25 mouse cellular contexts compared by ENCODE assay signal in the genomic region with DNA sequence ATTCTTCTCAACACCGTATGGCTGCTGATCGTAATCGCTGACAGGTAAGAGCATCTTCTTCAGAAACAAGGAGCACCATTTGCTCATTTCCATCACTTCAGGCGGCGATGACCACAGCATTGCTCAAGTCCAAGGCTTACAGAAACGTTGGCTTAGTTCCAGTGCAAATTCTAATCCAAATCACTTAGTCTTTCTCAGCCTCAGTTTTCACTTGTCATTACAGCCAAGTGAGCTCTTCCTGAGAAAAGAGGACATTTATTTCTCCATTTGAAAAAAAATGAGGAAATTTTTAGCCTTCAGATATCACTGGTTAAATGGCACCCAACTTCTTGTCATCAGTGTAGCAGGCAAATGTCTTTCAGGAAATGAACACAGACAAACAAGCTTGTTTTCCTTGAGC.
DNase-seq lines count a peak whose midpoint lies in the region; ATAC-seq lines count a peak whose summit lies in the region.
"Had no signal": no experiment of that assay in that cellular context is flagged by ENCODE, and none has a peak within 500 bp of the region (broad histone marks: within the 10 kb centered on the region; RNA-seq: fewer than 3 reads in every experiment).

No protein-coding gene starts in this region.

- WGBS in lung, embryonic 16.5 days, result 79% methylated on average over 6 of the region's 6 CpGs
- WGBS in heart, embryonic 12.5 days, result 86% methylated on average over 6 of the region's 6 CpGs

- DNase-seq in lung, postnatal 14 days, result no peak
- peak; percentile 19 for DNase-seq in lung, postnatal 10 days
- DNase-seq in lung, postnatal 36 days, result peak; percentile 26
- DNase-seq: adrenal gland, postnatal 10 days; adrenal gland, postnatal 36 days; cerebellum, adult 18-20 months; cerebellum, adult 9-10 months; cerebellum, postnatal 14 days; gastrocnemius, adult 2 months; gastrocnemius, postnatal 14 days; heart, adult 11 months; heart, postnatal 10 days; heart, postnatal 36 days had no signal

- H3K4me2 ChIP-seq in lung, embryonic 16.5 days (ENCODE audit: low read depth, low read length), result no peak overlapping the region
- H3K4me2 ChIP-seq in heart, embryonic 12.5 days, result no peak overlapping the region
- H3K4me2 ChIP-seq: forebrain, embryonic 13.5 days; heart, embryonic 11.5 days; heart, embryonic 15.5 days; hindbrain, embryonic 13.5 days had no signal

- H3K27me3 ChIP-seq in lung, embryonic 16.5 days (ENCODE audit: control insufficient read depth, insufficient read depth, low read depth, low read length), result no peaks in the 10 kb centered on the region
- no peaks in the 10 kb centered on the region for H3K27me3 ChIP-seq in heart, embryonic 12.5 days (replicated peaks)
- H3K27me3 ChIP-seq: forebrain, embryonic 13.5 days; heart, embryonic 15.5 days; hindbrain, embryonic 13.5 days had no signal

- H3K9me3 ChIP-seq in lung, embryonic 16.5 days (ENCODE audit: control insufficient read depth, low read length), result no peaks in the 10 kb centered on the region
- no peaks in the 10 kb centered on the region for H3K9me3 ChIP-seq in heart, embryonic 12.5 days (replicated peaks)
- H3K9me3 ChIP-seq: forebrain, embryonic 10.5 days; forebrain, embryonic 13.5 days; heart, embryonic 15.5 days; hindbrain, embryonic 10.5 days; hindbrain, embryonic 13.5 days had no signal

- no peak overlapping the region for H3K27ac ChIP-seq in lung, embryonic 16.5 days (ENCODE audit: low read length)
- H3K27ac ChIP-seq in heart, embryonic 12.5 days (ENCODE audit: poor library complexity, severe bottlenecking), result no peak overlapping the region
- H3K27ac ChIP-seq: forebrain, embryonic 10.5 days; forebrain, embryonic 13.5 days; gastrocnemius, adult 2 months; heart, embryonic 15.5 days; hindbrain, embryonic 10.5 days; hindbrain, embryonic 13.5 days had no signal

- peak; percentile 41 for ATAC-seq in lung, embryonic 16.5 days (ENCODE audit: low read depth)
- no peak for ATAC-seq in heart, embryonic 12.5 days (ENCODE audit: insufficient number of reproducible peaks, low FRiP score)
- no peak for ATAC-seq in megakaryocyte, adult 5-6 weeks (ENCODE audit: poor library complexity, severe bottlenecking)
- ATAC-seq: CD4-positive, CD25-positive, alpha-beta regulatory T cell, adult 4 months; forebrain, embryonic 13.5 days; forebrain, embryonic 16.5 days; hindbrain, embryonic 16.5 days had no signal

- no peaks in the 10 kb centered on the region for H3K36me3 ChIP-seq in lung, embryonic 16.5 days (ENCODE audit: control insufficient read depth, insufficient read depth, low read length)
- H3K36me3 ChIP-seq in heart, embryonic 12.5 days, result no peaks in the 10 kb centered on the region
- H3K36me3 ChIP-seq: forebrain, embryonic 10.5 days; heart, embryonic 15.5 days; hindbrain, embryonic 10.5 days; hindbrain, embryonic 13.5 days had no signal

- peaks cover 4% of the 10 kb centered on the region; the same call in 1 of the 2 replicates for H3K4me1 ChIP-seq in lung, embryonic 16.5 days (replicated peaks; ENCODE audit: control insufficient read depth, insufficient read depth, low read length)
- H3K4me1 ChIP-seq in heart, embryonic 12.5 days (replicated peaks), result no peaks in the 10 kb centered on the region
- H3K4me1 ChIP-seq: forebrain, embryonic 10.5 days; forebrain, embryonic 13.5 days; heart, embryonic 15.5 days; hindbrain, embryonic 10.5 days; hindbrain, embryonic 13.5 days had no signal

- H3K4me3 ChIP-seq in lung, embryonic 16.5 days (ENCODE audit: low read length), result no peak overlapping the region
- H3K4me3 ChIP-seq in heart, embryonic 12.5 days, result no peak overlapping the region
- H3K4me3 ChIP-seq: forebrain, embryonic 10.5 days; forebrain, embryonic 13.5 days; gastrocnemius, adult 2 months; heart, embryonic 15.5 days; hindbrain, embryonic 10.5 days; hindbrain, embryonic 13.5 days had no signal

- H3K9ac ChIP-seq in lung, embryonic 16.5 days (ENCODE audit: low read length), result no peak overlapping the region
- no peak overlapping the region for H3K9ac ChIP-seq in heart, embryonic 12.5 days
- H3K9ac ChIP-seq: forebrain, embryonic 13.5 days; heart, embryonic 15.5 days; hindbrain, embryonic 13.5 days had no signal
